Mouse (Mus musculus): ENCODE results near the gene Arl5c.

Arl5c gene

Small RNA genes lying within 50 kb of the gene (microRNA-seq; reads per million reads assigned to microRNA genes)
- gene Gm22461 (0 reads per million in 2 experiments), gene Gm27597 (0 reads per million in 2 experiments)

Data from adrenal gland (tissue).